Mouse (Mus musculus): ENCODE results near the gene Ryr1. TPM values are rescaled to one million over a fixed set of nuclear protein-coding genes. Genes with fewer than 3 reads are reported as not detected.
A peak's percentile ranks its signal among the peaks of the same experiment; 100 is the strongest.
"Not testable (repeated sequence)": the region's sequence is repeated elsewhere in the genome, so short reads cannot be mapped to it uniquely, and the experiment has no call there.

The Ryr1 gene
- polyA plus RNA-seq, 1 experiment from 2014 or later = 0.03 TPM

- peaks cover 5% of the 10 kb centered on the region for H3K36me3 ChIP-seq (ENCODE audit: inconsistent target)
- WGBS (ENCODE audit: missing documents) = 81% methylated on average over 4 of the region's 4 CpGs
- H3K27ac ChIP-seq = no peak overlapping the region
- peak overlapping the region; percentile 100; the same call in 1 of the 2 replicates for H3K4me3 ChIP-seq (ENCODE audit: inconsistent target)
- H3K79me2 ChIP-seq (ENCODE audit: inconsistent target) = peaks cover 38% of the 10 kb centered on the region
Observed at GRCm38 (mm10) chr7:28983849-28984248, 141.1 kb downstream of the Ryr1 start.

- Histone ChIP-seq H3K36me3 (ENCODE audit: inconsistent target) (peaks cover 12% of the 10 kb centered on the region), H3K79me2 (ENCODE audit: inconsistent target) (peaks cover 42% of the 10 kb centered on the region), H3K27ac (peak overlapping the region; percentile 90), H3K4me3 (ENCODE audit: inconsistent target) (peak overlapping the region; percentile 100)
- 13% methylated on average over 11 of the region's 11 CpGs for WGBS (ENCODE audit: missing documents)
Observed at GRCm38 (mm10) chr7:28983141-28983564, 141.8 kb downstream of the Ryr1 start.

GRCm38 (mm10) chr7:28982274-28983013 is 142.5 kb downstream of the Ryr1 start:
- peaks cover 19% of the 10 kb centered on the region for H3K36me3 ChIP-seq (ENCODE audit: inconsistent target)
- 6% methylated on average over 19 of the region's 19 CpGs for WGBS (ENCODE audit: missing documents)
- peaks cover 42% of the 10 kb centered on the region for H3K79me2 ChIP-seq (ENCODE audit: inconsistent target)
- H3K27ac ChIP-seq = peak overlapping the region; percentile 90
- H3K4me3 ChIP-seq (ENCODE audit: inconsistent target) = peak overlapping the region; percentile 100

GRCm38 (mm10) chr7:28981651-28982273 is 143.2 kb downstream of the Ryr1 start, which contains the start of the genes Eif3k and Map4k1:
TSS of gene Eif3k (minus strand) at chr7:28981864.
TSS of gene Map4k1 (plus strand) at chr7:28982050.
- H3K79me2 ChIP-seq (ENCODE audit: inconsistent target) = peaks cover 42% of the 10 kb centered on the region
- H3K27ac ChIP-seq = peak within 1 kb of the TSS; percentile 90
- WGBS (ENCODE audit: missing documents) = under 1% methylated on average over 36 of the region's 36 CpGs
- peaks cover 26% of the 10 kb centered on the region for H3K36me3 ChIP-seq (ENCODE audit: inconsistent target)
- H3K4me3 ChIP-seq (ENCODE audit: inconsistent target) = peak within 1 kb of the TSS; percentile 100

- peaks cover 53% of the 10 kb centered on the region for H3K36me3 ChIP-seq (ENCODE audit: inconsistent target)
- 94% methylated on average over 9 of the region's 9 CpGs for WGBS (ENCODE audit: missing documents)
- no peak overlapping the region for H3K4me3 ChIP-seq (ENCODE audit: inconsistent target)
- peaks cover 32% of the 10 kb centered on the region for H3K79me2 ChIP-seq (ENCODE audit: inconsistent target)
- no peak overlapping the region for H3K27ac ChIP-seq
Observed at GRCm38 (mm10) chr7:28977556-28977955, 147.4 kb downstream of the Ryr1 start.

GRCm38 (mm10) chr7:28973025-28973424 is 152.0 kb downstream of the Ryr1 start:
- no peak overlapping the region for H3K27ac ChIP-seq
- WGBS (ENCODE audit: missing documents) = 86% methylated on average over 8 of the region's 8 CpGs
- no peak overlapping the region for H3K4me3 ChIP-seq (ENCODE audit: inconsistent target)
- no peaks in the 10 kb centered on the region for H3K79me2 ChIP-seq (ENCODE audit: inconsistent target)
- H3K36me3 ChIP-seq (ENCODE audit: inconsistent target) = peaks cover 48% of the 10 kb centered on the region

- H3K79me2 ChIP-seq (ENCODE audit: inconsistent target) = no peaks in the 10 kb centered on the region
- no peak overlapping the region for H3K27ac ChIP-seq
- H3K4me3 ChIP-seq (ENCODE audit: inconsistent target) = no peak overlapping the region
- 78% methylated on average over 8 of the region's 8 CpGs for WGBS (ENCODE audit: missing documents)
- peaks cover 43% of the 10 kb centered on the region for H3K36me3 ChIP-seq (ENCODE audit: inconsistent target)
Observed at GRCm38 (mm10) chr7:28972542-28972985, 152.4 kb downstream of the Ryr1 start.

- H3K79me2 ChIP-seq (ENCODE audit: inconsistent target) = no peaks in the 10 kb centered on the region
- WGBS (ENCODE audit: missing documents) = 86% methylated on average over 4 of the region's 6 CpGs
- H3K4me3 ChIP-seq (ENCODE audit: inconsistent target) = no peak overlapping the region
- no peak overlapping the region for H3K27ac ChIP-seq
- H3K36me3 ChIP-seq (ENCODE audit: inconsistent target) = peaks cover 36% of the 10 kb centered on the region
Observed at GRCm38 (mm10) chr7:28971770-28972269, 153.2 kb downstream of the Ryr1 start.

GRCm38 (mm10) chr7:28971029-28971428 is 153.9 kb downstream of the Ryr1 start:
- H3K4me3 ChIP-seq (ENCODE audit: inconsistent target) = no peak overlapping the region
- no peaks in the 10 kb centered on the region for H3K79me2 ChIP-seq (ENCODE audit: inconsistent target)
- WGBS (ENCODE audit: missing documents) = 47% methylated on average over 6 of the region's 7 CpGs
- H3K36me3 ChIP-seq (ENCODE audit: inconsistent target) = peaks cover 28% of the 10 kb centered on the region
- no peak overlapping the region for H3K27ac ChIP-seq

- Histone ChIP-seq H3K36me3 (ENCODE audit: inconsistent target) (peaks cover 26% of the 10 kb centered on the region), H3K27ac (no peak overlapping the region), H3K79me2 (ENCODE audit: inconsistent target) (no peaks in the 10 kb centered on the region), H3K4me3 (ENCODE audit: inconsistent target) (no peak overlapping the region)
- 98% methylated on average over 12 of the region's 12 CpGs for WGBS (ENCODE audit: missing documents)
Observed at GRCm38 (mm10) chr7:28969672-28970394, 155.1 kb downstream of the Ryr1 start.

GRCm38 (mm10) chr7:28969271-28969670 is 155.7 kb downstream of the Ryr1 start:
- Histone ChIP-seq H3K79me2 (ENCODE audit: inconsistent target) (no peaks in the 10 kb centered on the region), H3K4me3 (ENCODE audit: inconsistent target) (no peak overlapping the region), H3K36me3 (ENCODE audit: inconsistent target) (peaks cover 20% of the 10 kb centered on the region), H3K27ac (no peak overlapping the region)
- WGBS (ENCODE audit: missing documents) = 100% methylated on average over 1 of the region's 1 CpGs

GRCm38 (mm10) chr7:28968120-28968519 is 156.9 kb downstream of the Ryr1 start:
- not testable (repeated sequence) for H3K4me3 ChIP-seq (ENCODE audit: inconsistent target); H3K36me3 ChIP-seq (ENCODE audit: inconsistent target); H3K27ac ChIP-seq; H3K79me2 ChIP-seq (ENCODE audit: inconsistent target)
- WGBS (ENCODE audit: missing documents) = 95% methylated on average over 7 of the region's 8 CpGs

- Histone ChIP-seq H3K36me3 (ENCODE audit: inconsistent target) (peaks cover 9% of the 10 kb centered on the region; the same call in 1 of the 2 replicates), H3K27ac (no peak overlapping the region), H3K79me2 (ENCODE audit: inconsistent target) (peaks cover under 1% of the 10 kb centered on the region; the same call in 1 of the 2 replicates), H3K4me3 (ENCODE audit: inconsistent target) (no peak overlapping the region)
- 94% methylated on average over 4 of the region's 4 CpGs for WGBS (ENCODE audit: missing documents)
Observed at GRCm38 (mm10) chr7:28966751-28967505, 158.1 kb downstream of the Ryr1 start.

GRCm38 (mm10) chr7:28966181-28966580 is 158.8 kb downstream of the Ryr1 start:
- no peak overlapping the region for H3K27ac ChIP-seq

More at GRCm38 (mm10) chr7:28966181-28966580, 158.8 kb downstream of the Ryr1 start:
- H3K79me2 ChIP-seq (ENCODE audit: inconsistent target) = peaks cover 8% of the 10 kb centered on the region
- H3K4me3 ChIP-seq (ENCODE audit: inconsistent target) = no peak overlapping the region
- peaks cover 4% of the 10 kb centered on the region; the same call in 1 of the 2 replicates for H3K36me3 ChIP-seq (ENCODE audit: inconsistent target)
- 92% methylated on average over 4 of the region's 5 CpGs for WGBS (ENCODE audit: missing documents)

Measured in macrophage (primary cell).